21 mouse cellular contexts compared by ENCODE assay signal in genomic region chr15:100675486-100675885, GRCm38 (mm10). TPM values are rescaled to one million over a fixed set of nuclear protein-coding genes. Genes with fewer than 3 reads are reported as not detected.
A peak's percentile ranks its signal among the peaks of the same experiment; 100 is the strongest.
DNase-seq lines count a peak whose midpoint lies in the region; ATAC-seq and TF ChIP-seq lines count a peak whose summit lies in the region.
"Had no signal": no experiment of that assay in that cellular context is flagged by ENCODE, and none has a peak within 500 bp of the region (broad histone marks: within the 10 kb centered on the region; RNA-seq: fewer than 3 reads in every experiment).

No protein-coding gene starts in this region.

- no peak for DNase-seq in kidney, adult 8-10 months
- DNase-seq in liver, embryonic 11.5 days (ENCODE audit: low spot score), result no peak
- DNase-seq in liver, result no peak
- no peak for DNase-seq in natural killer cell, adult 2 months (ENCODE audit: low spot score in 2 of 2)
- DNase-seq: adrenal gland, postnatal 10 days; B cell, adult 2 months; cerebellum, adult 18-20 months; cerebellum, adult 9-11 months; cerebellum, postnatal 36 days; gastrocnemius, adult 2 months; gastrocnemius, postnatal 25 days; heart, postnatal 36 days had no signal

- no peak for ATAC-seq in kidney, embryonic 15.5 days (replicated peaks; ENCODE audit: low FRiP score)
- ATAC-seq in liver, embryonic 11.5 days (replicated peaks; ENCODE audit: low FRiP score), result no peak
- no peak for ATAC-seq in liver, embryonic 16.5 days (ENCODE audit: low read depth)
- ATAC-seq: CD4-positive, CD25-positive, alpha-beta regulatory T cell, adult 4 months; forebrain, embryonic 14.5 days had no signal

- H3K4me1 ChIP-seq in kidney, embryonic 15.5 days, result peaks cover 48% of the 10 kb centered on the region
- H3K4me1 ChIP-seq in liver, embryonic 11.5 days (replicated peaks; ENCODE audit: control insufficient read depth, insufficient read depth, low read length), result peaks cover 25% of the 10 kb centered on the region
- H3K4me1 ChIP-seq in bone marrow, adult 2 months (ENCODE audit: control insufficient read depth, insufficient read depth, low read length), result peaks cover 3% of the 10 kb centered on the region; the same call in 1 of the 2 replicates
- H3K4me1 ChIP-seq in liver, embryonic 16.5 days (ENCODE audit: control insufficient read depth, low read depth, low read length), result peaks cover 33% of the 10 kb centered on the region
- H3K4me1 ChIP-seq: embryonic facial prominence, embryonic 13.5 days; hindbrain, embryonic 15.5 days had no signal

- H3K9ac ChIP-seq in kidney, embryonic 15.5 days, result no peak overlapping the region
- H3K9ac ChIP-seq in liver, embryonic 11.5 days (ENCODE audit: low read depth, low read length), result no peak overlapping the region
- no peak overlapping the region for H3K9ac ChIP-seq in liver, embryonic 16.5 days (ENCODE audit: low read depth, low read length)
- H3K9ac ChIP-seq: embryonic facial prominence, embryonic 13.5 days; heart, embryonic 13.5 days; hindbrain, embryonic 15.5 days had no signal

- no peaks in the 10 kb centered on the region for H3K36me3 ChIP-seq in kidney, embryonic 15.5 days
- no peaks in the 10 kb centered on the region for H3K36me3 ChIP-seq in liver, embryonic 11.5 days (ENCODE audit: control insufficient read depth, insufficient read depth, low read length)
- no peaks in the 10 kb centered on the region for H3K36me3 ChIP-seq in liver, embryonic 16.5 days (ENCODE audit: control insufficient read depth, insufficient read depth)
- H3K36me3 ChIP-seq: embryonic facial prominence, embryonic 13.5 days; G1E; heart, embryonic 13.5 days; hindbrain, embryonic 15.5 days had no signal

- no peaks in the 10 kb centered on the region for H3K9me3 ChIP-seq in kidney, embryonic 15.5 days (replicated peaks)
- H3K9me3 ChIP-seq in liver, embryonic 11.5 days (ENCODE audit: control insufficient read depth, low read length), result no peaks in the 10 kb centered on the region
- no peaks in the 10 kb centered on the region for H3K9me3 ChIP-seq in liver, embryonic 16.5 days (replicated peaks; ENCODE audit: control insufficient read depth, low read length)
- H3K9me3 ChIP-seq: embryonic facial prominence, embryonic 13.5 days; G1E; heart, embryonic 13.5 days; hindbrain, embryonic 15.5 days had no signal

- H3K27me3 ChIP-seq in kidney, embryonic 15.5 days, result no peaks in the 10 kb centered on the region
- H3K27me3 ChIP-seq in liver, embryonic 11.5 days (replicated peaks; ENCODE audit: control insufficient read depth, insufficient read depth, low read length), result no peaks in the 10 kb centered on the region
- no peaks in the 10 kb centered on the region for H3K27me3 ChIP-seq in liver, embryonic 16.5 days (ENCODE audit: control insufficient read depth, insufficient read depth, low read depth, low read length)
- H3K27me3 ChIP-seq: embryonic facial prominence, embryonic 13.5 days; heart, embryonic 13.5 days; hindbrain, embryonic 15.5 days had no signal

- peak overlapping the region; percentile 32; the same call in 1 of the 2 replicates for H3K27ac ChIP-seq in kidney, embryonic 15.5 days
- peak overlapping the region; percentile 80 for H3K27ac ChIP-seq in liver, embryonic 11.5 days (ENCODE audit: low read depth, low read length)
- H3K27ac ChIP-seq in bone marrow, adult 2 months (ENCODE audit: control insufficient read depth, insufficient read depth, low read depth, low read length, poor library complexity), result peak overlapping the region; percentile 34; the same call in 1 of the 2 replicates
- H3K27ac ChIP-seq in liver, embryonic 16.5 days (ENCODE audit: low read length), result peak overlapping the region; percentile 50; the same call in 1 of the 2 replicates
- H3K27ac ChIP-seq: embryonic facial prominence, embryonic 13.5 days; gastrocnemius, adult 2 months; hindbrain, embryonic 15.5 days had no signal

- 25% methylated on average over 3 of the region's 3 CpGs for WGBS in kidney, embryonic 15.5 days
- WGBS in liver, embryonic 11.5 days, result 64% methylated on average over 3 of the region's 3 CpGs
- WGBS in bone marrow, adult 2 months, result 43% methylated on average over 3 of the region's 3 CpGs
- WGBS in liver, embryonic 16.5 days (ENCODE audit: insufficient replicate concordance), result 71% methylated on average over 3 of the region's 3 CpGs

- no peak for TF ChIP-seq CTCF in bone marrow, adult 2 months (IDR thresholded peaks at IDR 0.05; ENCODE audit: control insufficient read depth, insufficient read depth, low read length)

- no peak for TF ChIP-seq POLR2A in bone marrow, adult 2 months (IDR thresholded peaks at IDR 0.05; ENCODE audit: borderline replicate concordance, control insufficient read depth, low read depth, low read length)

- H3K4me2 ChIP-seq in kidney, embryonic 15.5 days, result no peak overlapping the region
- no peak overlapping the region for H3K4me2 ChIP-seq in liver, embryonic 11.5 days
- no peak overlapping the region for H3K4me2 ChIP-seq in liver, embryonic 16.5 days (ENCODE audit: low read depth, low read length)
- H3K4me2 ChIP-seq: embryonic facial prominence, embryonic 13.5 days; heart, embryonic 13.5 days; hindbrain, embryonic 15.5 days had no signal

- no peak overlapping the region for H3K4me3 ChIP-seq in kidney, embryonic 15.5 days (replicated peaks)
- H3K4me3 ChIP-seq in liver, embryonic 11.5 days (ENCODE audit: low read depth, low read length), result no peak overlapping the region
- H3K4me3 ChIP-seq in bone marrow, adult 2 months (replicated peaks; ENCODE audit: control insufficient read depth, low read depth, low read length), result no peak overlapping the region
- no peak overlapping the region for H3K4me3 ChIP-seq in liver, embryonic 16.5 days (ENCODE audit: low read depth, low read length)
- H3K4me3 ChIP-seq: embryonic facial prominence, embryonic 13.5 days; gastrocnemius, adult 2 months; heart, embryonic 13.5 days; hindbrain, embryonic 15.5 days had no signal

RNA-seq across cellular contexts. Expression of gene Bin2, which starts 6.1 kb away (rescaled TPM):
- polyA plus RNA-seq in kidney, embryonic 15.5 days (2015; fragmentation: Nextera tagmentation; extraction: Ambion mirVana), result 2.6 and 3.2 TPM in 2 replicates
- polyA plus RNA-seq in liver, embryonic 11.5 days (2014; fragmentation: Nextera tagmentation; extraction: Ambion mirVana), result 56.6 and 62.1 TPM in 2 replicates
- 72.6 and 139 TPM in 2 replicates for polyA plus RNA-seq in bone marrow, adult 2 months (2011; ENCODE audit: insufficient read depth, insufficient read length, low replicate concordance, missing spikeins)
- 18.0 and 20.6 TPM in 2 replicates for polyA plus RNA-seq in liver, embryonic 16.5 days (2015; fragmentation: Nextera tagmentation; extraction: Ambion mirVana)

RNA-seq across cellular contexts. Expression of gene Cela1, which starts 12.2 kb away (rescaled TPM):
- 16.5 and 18.3 TPM in 2 replicates for polyA plus RNA-seq in kidney, embryonic 15.5 days (2015; fragmentation: Nextera tagmentation; extraction: Ambion mirVana)
- polyA plus RNA-seq in liver, embryonic 11.5 days (2014; fragmentation: Nextera tagmentation; extraction: Ambion mirVana), result 10.5 and 13.7 TPM in 2 replicates
- polyA plus RNA-seq in bone marrow, adult 2 months (2011; ENCODE audit: insufficient read depth, insufficient read length, low replicate concordance, missing spikeins), result 55.3 and 57.2 TPM in 2 replicates
- 20.3 and 30.0 TPM in 2 replicates for polyA plus RNA-seq in liver, embryonic 16.5 days (2015; fragmentation: Nextera tagmentation; extraction: Ambion mirVana)

RNA-seq across cellular contexts. Expression of gene Smagp, which starts 38.7 kb away (rescaled TPM):
- polyA plus RNA-seq in kidney, embryonic 15.5 days (2015; fragmentation: Nextera tagmentation; extraction: Ambion mirVana), result 30.0 and 33.1 TPM in 2 replicates
- 14.1 and 15.6 TPM in 2 replicates for polyA plus RNA-seq in liver, embryonic 11.5 days (2014; fragmentation: Nextera tagmentation; extraction: Ambion mirVana)
- 7.3 and 8.7 TPM in 2 replicates for polyA plus RNA-seq in bone marrow, adult 2 months (2011; ENCODE audit: insufficient read depth, insufficient read length, low replicate concordance, missing spikeins)
- polyA plus RNA-seq in liver, embryonic 16.5 days (2015; fragmentation: Nextera tagmentation; extraction: Ambion mirVana), result 9.1 and 9.3 TPM in 2 replicates
- polyA plus RNA-seq: CD4-positive, CD25-positive, alpha-beta regulatory T cell, adult 4 months had no signal

RNA-seq across cellular contexts. Expression of gene Galnt6, which starts 53.7 kb away (rescaled TPM):
- polyA plus RNA-seq in kidney, embryonic 15.5 days (2015; fragmentation: Nextera tagmentation; extraction: Ambion mirVana), result 1.0 and 2.4 TPM in 2 replicates
- polyA plus RNA-seq in liver, embryonic 11.5 days (2014; fragmentation: Nextera tagmentation; extraction: Ambion mirVana), result 1.2 and 1.6 TPM in 2 replicates
- polyA plus RNA-seq in bone marrow, adult 2 months (2011; ENCODE audit: insufficient read depth, insufficient read length, low replicate concordance, missing spikeins), result 4.4 and 11.8 TPM in 2 replicates
- polyA plus RNA-seq in liver, embryonic 16.5 days (2015; fragmentation: Nextera tagmentation; extraction: Ambion mirVana), result 1.8 TPM in 2 replicates
